Mouse (Mus musculus) CH12.LX (cell line): ENCODE measurements around the gene Emc1.
A peak's percentile ranks its signal among the peaks of the same experiment; 100 is the strongest.

Experiments used
- CTCF ChIP-seq, 2 experiments: IDR thresholded peaks in 1 of 2; conservative IDR thresholded peaks in 1 of 2; 2 replicates each; pipeline ENCODE4 v1.5.1; 2011 to 2012; ENCODE audit warnings: low read depth in 2 of 2, low read length in 2 of 2, improper control_type of control experiment in 1 of 2, inconsistent platforms in 1 of 2, mild to moderate bottlenecking in 1 of 2, moderate library complexity in 1 of 2
- E2F4 ChIP-seq: IDR thresholded peaks from 2 replicates; pipeline ENCODE4 v1.6.1; 2011; ENCODE audit warnings: low read depth, low read length, improper control_type of control experiment; ENCODE audit not compliant: insufficient replicate concordance
- EP300 ChIP-seq: IDR thresholded peaks from 2 replicates; pipeline ENCODE4 v1.6.1; 2011; ENCODE audit warnings: low read length, improper control_type of control experiment
- NELFE ChIP-seq: IDR thresholded peaks from 2 replicates; pipeline ENCODE4 v1.6.1; 2011; ENCODE audit warnings: low read depth, low read length, improper control_type of control experiment
- POLR2A ChIP-seq: IDR thresholded peaks from 2 replicates; pipeline ENCODE4 v1.6.1; 2011; ENCODE audit warnings: low read depth, mild to moderate bottlenecking, improper control_type of control experiment, low read length
- RCOR1 ChIP-seq: conservative IDR thresholded peaks from 2 replicates; pipeline ENCODE4 v1.6.1; 2012; ENCODE audit warnings: low read depth, mild to moderate bottlenecking, inconsistent platforms, low read length, improper control_type of control experiment
- SIN3A ChIP-seq: IDR thresholded peaks from 2 replicates; pipeline ENCODE4 v1.6.1; 2012; ENCODE audit warnings: low read length, improper control_type of control experiment, inconsistent platforms
- TCF12 ChIP-seq: IDR thresholded peaks from 2 replicates; pipeline ENCODE4 v1.6.1; 2014; ENCODE audit warnings: low read depth, mild to moderate bottlenecking, inconsistent platforms, low read length, improper control_type of control experiment
- USF1 ChIP-seq: IDR thresholded peaks from 2 replicates; pipeline ENCODE4 v1.6.1; 2014; ENCODE audit warnings: low read depth, mild to moderate bottlenecking, inconsistent platforms, low read length, improper control_type of control experiment

- peak; percentile 92 for TF ChIP-seq NELFE
- TF ChIP-seq POLR2A, result peak; percentile 96
- TF ChIP-seq USF1, result peak; percentile 84
- peak; percentile 67 for TF ChIP-seq TCF12
- peak; percentile 22; the same call in 1 of the 2 replicates for TF ChIP-seq SIN3A
- no peak for TF ChIP-seq CTCF (conservative IDR thresholded peaks at IDR 0.05 in 1 of 2, IDR thresholded peaks at IDR 0.05 in 1 of 2; ENCODE audit: low read depth in 2 of 2, low read length in 2 of 2)
- TF ChIP-seq E2F4, result no peak
- no peak for TF ChIP-seq RCOR1
- no peak for TF ChIP-seq EP300
Measured at GRCm38 (mm10) chr4:139310171-139310898, 42.1 kb upstream of the Emc1 start, which contains the start of the genes Pqlc2 and Akr7a5.
